Mouse (Mus musculus): ENCODE data around the gene Bloc1s4.

Gene Bloc1s4

GRCm38 (mm10) chr5:36719135-36719534, 29.3 kb downstream of the Bloc1s4 start:
- DNase-seq (ENCODE audit: low spot score in 2 of 2): no peak

- DNase-seq (ENCODE audit: low spot score in 2 of 2): no peak
Observed at GRCm38 (mm10) chr5:36717889-36718288, 30.6 kb downstream of the Bloc1s4 start.

DNA sequence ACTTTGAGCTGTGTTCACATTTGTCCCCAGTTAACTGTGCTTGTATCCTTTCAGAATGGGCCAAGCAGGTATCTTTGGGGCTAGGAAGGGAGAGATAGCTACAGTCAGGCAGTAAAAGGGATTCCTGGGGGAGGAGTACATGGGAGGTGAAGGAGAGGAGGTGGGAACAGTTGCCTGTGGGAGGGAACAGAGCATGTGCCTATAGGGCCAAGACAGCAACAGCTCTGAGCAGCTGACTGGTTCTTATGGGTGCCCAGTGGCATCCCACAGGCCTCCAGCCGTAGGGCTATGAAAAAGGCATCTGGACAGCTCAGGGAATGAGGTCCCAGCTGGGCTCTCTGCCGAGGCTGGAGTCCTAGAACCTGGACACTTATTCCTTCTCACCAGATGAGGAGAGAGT, 31.6 kb downstream of the Bloc1s4 start:
- DNase-seq (ENCODE audit: low spot score in 2 of 2): no peak

- no peak for DNase-seq (ENCODE audit: low spot score in 2 of 2)
Observed at GRCm38 (mm10) chr5:36714832-36715231, 33.6 kb downstream of the Bloc1s4 start.

DNA sequence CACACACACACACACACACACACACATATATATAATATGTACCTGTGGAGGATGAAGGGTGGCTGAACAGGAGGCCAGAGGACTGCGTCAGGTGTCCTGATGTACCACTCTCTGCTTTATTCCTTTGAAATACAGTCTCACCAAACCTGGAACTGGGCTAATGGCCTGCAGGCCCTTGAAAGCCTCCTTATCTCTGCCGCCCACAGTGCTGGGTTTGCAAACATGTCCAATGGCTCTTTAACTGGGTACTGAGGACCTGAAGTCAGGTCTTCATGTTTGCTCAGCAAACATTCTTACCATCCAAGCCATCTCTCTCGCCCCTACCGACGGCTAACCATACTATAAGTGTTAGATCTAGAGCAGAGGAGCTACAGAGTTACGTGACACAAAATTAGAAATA, 34.8 kb downstream of the Bloc1s4 start:
- no peak for DNase-seq (ENCODE audit: low spot score in 2 of 2)

GRCm38 (mm10) chr5:36712553-36713534, 35.6 kb downstream of the Bloc1s4 start:
- DNase-seq (ENCODE audit: low spot score in 2 of 2): no peak

DNA sequence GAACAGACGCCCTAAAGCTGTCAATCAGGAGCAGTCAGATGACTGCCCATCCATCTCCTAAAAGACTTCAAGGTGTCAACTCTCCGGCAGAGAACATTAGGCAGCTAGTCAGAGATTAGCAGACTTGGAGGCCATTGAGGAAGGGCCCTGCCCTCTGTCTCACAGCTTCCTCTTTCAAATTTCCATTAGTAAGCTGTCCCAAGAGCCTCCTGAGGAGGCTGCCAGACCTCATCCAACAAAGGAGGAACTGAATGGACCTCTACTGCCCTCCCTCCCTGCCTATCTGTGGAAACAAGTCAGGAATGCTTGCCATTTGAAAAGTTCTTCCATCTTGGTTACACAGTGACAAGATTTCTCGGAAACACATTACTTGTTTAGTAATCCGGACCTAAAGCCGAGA, 36.6 kb downstream of the Bloc1s4 start:
- no peak for DNase-seq (ENCODE audit: low spot score in 2 of 2)

DNA sequence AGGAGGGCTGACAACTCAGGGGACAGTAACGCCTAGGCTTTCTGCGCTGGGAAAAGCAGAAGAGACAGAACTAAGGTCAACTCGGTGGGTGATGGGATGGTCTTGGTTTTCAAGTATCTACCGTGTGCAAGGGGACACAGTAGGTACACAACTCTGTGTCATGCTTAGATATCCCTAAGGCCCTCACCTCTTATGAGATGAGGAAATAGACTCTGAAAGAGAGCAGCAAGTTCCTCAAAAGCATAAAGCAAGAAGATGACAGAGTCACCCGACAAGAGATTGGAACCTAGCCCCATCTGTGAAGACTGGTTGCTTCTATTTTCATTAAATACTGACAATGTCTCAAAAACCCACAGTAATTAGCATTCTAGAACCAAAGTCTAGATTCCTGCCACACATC, 42.7 kb downstream of the Bloc1s4 start:
- no peak for DNase-seq (ENCODE audit: low spot score in 2 of 2)

DNA sequence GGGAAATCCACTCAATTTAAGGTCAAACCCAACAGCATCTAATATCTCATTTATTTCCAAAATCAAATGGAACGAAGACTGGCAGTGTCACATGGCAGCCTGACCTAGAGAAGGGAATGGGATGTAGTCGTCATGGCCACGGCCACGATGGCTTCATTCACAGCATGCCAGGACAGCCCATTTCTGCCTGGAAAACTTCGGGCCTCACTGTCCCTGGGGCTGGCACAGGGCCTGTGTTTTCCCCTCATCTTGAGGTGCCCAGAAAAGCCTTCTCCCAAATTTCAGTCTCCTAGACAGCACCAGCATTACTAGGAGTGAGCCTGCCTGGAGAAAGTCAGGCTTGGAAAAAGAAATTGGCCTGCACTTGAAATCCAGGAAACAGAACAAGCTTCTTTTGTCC, 43.1 kb downstream of the Bloc1s4 start:
- DNase-seq (ENCODE audit: low spot score in 2 of 2): no peak

GRCm38 (mm10) chr5:36704684-36705083, 43.8 kb downstream of the Bloc1s4 start:
- no peak for DNase-seq (ENCODE audit: low spot score in 2 of 2)

DNA sequence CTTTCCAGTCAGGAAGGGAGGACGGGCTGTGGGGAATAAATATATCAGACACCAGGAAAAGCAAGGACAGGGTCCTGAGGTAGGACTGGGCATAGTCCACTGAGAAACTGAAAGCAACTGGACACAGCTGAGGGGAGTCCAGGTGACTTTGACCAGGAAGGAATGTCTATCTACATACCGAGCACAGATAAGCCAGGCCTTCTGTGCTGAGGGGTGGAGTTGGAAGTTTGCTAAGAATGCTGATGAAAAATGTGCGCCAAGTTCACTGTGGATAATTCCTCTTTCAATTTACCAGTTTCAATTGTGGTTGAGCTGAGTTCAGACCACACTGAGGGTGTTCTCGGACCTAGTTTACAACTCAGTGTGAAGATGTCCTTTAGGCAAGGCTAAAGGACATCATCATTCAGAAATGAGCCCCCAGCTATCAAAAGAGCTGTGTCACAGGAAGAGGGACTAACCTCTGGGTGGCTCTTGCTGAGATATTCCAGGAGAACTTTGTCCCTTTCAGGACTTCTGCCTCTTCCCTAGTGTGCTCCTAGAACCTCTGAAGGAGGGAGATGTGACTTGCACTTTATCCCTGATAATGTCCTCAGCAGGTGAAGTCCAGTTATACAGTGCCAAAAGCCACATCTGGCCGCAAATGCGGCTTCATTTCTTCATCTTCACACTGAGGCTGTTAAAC, 47.4 kb downstream of the Bloc1s4 start:
- DNase-seq (ENCODE audit: low spot score in 2 of 2): no peak

DNA sequence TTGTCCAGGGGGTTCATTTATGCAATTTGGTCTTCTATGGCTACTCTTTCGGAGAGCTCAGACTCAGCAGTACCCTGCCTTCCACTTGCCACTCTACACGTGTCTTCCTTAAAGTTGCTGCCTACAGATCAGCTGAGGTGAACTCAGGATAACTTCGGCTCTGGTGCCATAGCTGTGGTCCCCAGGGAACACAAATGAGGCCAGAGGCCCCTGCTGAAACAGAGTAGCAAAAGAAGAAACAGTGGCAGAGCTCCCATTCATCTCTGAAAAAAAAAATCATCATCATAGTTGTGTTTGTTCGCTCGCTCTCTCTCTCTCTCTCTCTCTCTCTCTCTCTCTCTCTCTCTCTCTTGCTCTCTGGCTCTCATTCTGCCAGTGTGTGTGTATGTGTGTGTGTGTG, 49.8 kb downstream of the Bloc1s4 start:
- no peak for DNase-seq (ENCODE audit: low spot score in 2 of 2)

GRCm38 (mm10) chr5:36698067-36698670, 50.3 kb downstream of the Bloc1s4 start:
- DNase-seq (ENCODE audit: low spot score in 2 of 2): no peak

Measured in frontal cortex, postnatal 14 days (tissue).